Mouse (Mus musculus) brown adipose tissue, adult 24 weeks (tissue): Measurements from ENCODE around the gene Vmn1r126. TPM values are rescaled to one million over a fixed set of nuclear protein-coding genes. Genes with fewer than 3 reads are reported as not detected.
"Not testable (repeated sequence)": the region's sequence is repeated elsewhere in the genome, so short reads cannot be mapped to it uniquely, and the experiment has no call there.

ENCODE experiments used
- H3K27ac ChIP-seq: fragments of 200-500 bp; replicated peaks from 2 replicates; pipeline ENCODE4 v1.5.1; 2012; ENCODE audit warnings: low read depth, mild to moderate bottlenecking, low read length
- H3K4me1 ChIP-seq: fragments of 200-500 bp; 2 replicates; pipeline ENCODE4 v1.6.1; 2012; ENCODE audit warnings: low read length, mixed read lengths; ENCODE audit not compliant: control insufficient read depth, insufficient read depth, insufficient read length
- H3K4me3 ChIP-seq: fragments of 200-500 bp; 2 replicates; pipeline ENCODE4 v1.5.1; 2012; ENCODE audit warnings: low read depth, mild to moderate bottlenecking, low read length, moderate library complexity; ENCODE audit not compliant: insufficient read depth
- polyA plus RNA-seq: library from polyadenylated mRNA; stranded (reverse); fragments of >200 nt; gene quantifications from 2 replicates; pipeline ENCODE4 v1.2.4, GENCODE M21; 2012; ENCODE audit not compliant: missing spikeins, insufficient read depth, insufficient read length

The Vmn1r126 gene
- polyA plus RNA-seq, result not detected in 2 replicates

DNA sequence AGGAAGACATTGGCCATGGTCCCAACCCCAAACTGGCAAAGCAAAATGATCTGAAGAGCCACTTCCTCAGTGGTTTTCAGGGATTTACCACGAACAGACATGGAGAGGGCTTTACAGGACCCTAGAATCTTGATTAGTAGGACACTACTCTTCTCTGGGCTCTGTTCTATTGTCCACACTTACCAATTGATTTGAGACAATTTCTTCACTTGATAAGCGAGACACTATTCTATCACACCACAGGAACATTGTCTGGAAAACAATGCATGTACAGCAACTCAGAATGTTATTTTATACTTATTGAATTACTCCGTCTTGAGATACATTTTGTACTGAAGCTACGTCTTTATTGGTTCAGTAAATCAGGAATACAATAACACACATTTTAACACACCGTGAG is at the start of gene Vmn1r126:
Vmn1r126 (minus strand) TSS at position 101 of the 400 bp plus-strand sequence.
- H3K4me1 ChIP-seq, H3K27ac ChIP-seq, H3K4me3 ChIP-seq: not testable (repeated sequence)

DNA sequence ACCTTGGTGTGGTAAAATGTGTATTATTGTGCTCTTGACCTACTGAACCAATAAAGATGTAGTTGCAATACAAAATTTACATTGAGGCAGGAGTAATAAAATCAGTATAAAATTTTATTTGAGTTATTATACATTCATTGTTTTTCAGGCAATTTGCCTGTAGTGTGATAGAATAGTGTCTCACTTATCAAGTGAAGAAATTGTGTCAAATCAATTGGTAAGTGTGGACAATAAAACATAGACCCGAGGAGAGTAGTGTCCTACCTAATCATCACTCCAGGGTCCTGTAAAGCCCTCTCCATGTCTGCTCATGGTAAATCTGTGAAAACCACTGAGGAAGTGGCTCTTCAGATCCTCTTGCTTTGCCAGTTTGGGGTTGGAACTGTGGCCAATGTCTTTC is 47.8 kb upstream of the Vmn1r126 start, which contains the start of gene Vmn1r128:
Vmn1r128 (plus strand) TSS at position 301 of the 400 bp plus-strand sequence.
- H3K4me1 ChIP-seq, H3K27ac ChIP-seq, H3K4me3 ChIP-seq: not testable (repeated sequence)

DNA sequence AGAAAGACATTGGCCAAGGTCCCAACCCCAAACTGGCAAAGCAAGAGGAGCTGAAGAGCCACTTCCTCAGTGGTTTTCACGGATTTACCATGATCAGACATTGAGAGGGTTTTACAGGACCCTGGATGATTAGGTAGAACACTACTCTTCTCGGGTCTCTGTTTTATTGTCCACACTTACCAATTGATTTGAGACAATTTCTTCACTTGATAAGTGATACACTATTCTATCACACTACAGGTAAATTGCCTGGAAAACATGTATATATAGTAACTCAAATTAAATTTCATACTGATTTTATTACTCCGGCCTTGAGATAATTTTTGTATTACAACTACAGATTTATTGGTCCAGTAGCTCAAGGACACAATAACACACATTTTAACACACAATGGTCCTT is 18.5 kb upstream of the Vmn1r126 start, which contains the start of gene Vmn1r127:
Vmn1r127 (minus strand) TSS at position 101 of the 400 bp plus-strand sequence.
- not testable (repeated sequence) for H3K4me3 ChIP-seq, H3K27ac ChIP-seq, H3K4me1 ChIP-seq

DNA sequence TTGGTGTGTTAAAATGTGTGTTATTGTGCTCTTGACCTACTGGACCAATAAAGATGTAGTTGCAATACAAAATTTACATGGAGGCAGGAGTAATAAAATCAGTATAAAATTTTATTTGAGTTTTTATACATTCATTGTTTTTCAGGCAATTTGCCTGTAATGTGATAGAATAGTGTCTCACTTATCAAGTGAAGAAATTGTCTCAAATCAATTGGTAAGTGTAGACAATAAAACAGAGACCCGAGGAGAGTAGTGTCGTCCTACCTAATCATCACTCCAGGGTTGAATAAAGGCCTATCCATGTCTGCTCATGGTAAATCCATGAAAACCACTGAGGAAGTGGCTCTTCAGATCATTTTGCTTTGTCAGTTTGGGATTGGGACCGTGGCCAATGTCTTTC is 29.4 kb downstream of the Vmn1r126 start, which contains the start of gene Vmn1r125:
Vmn1r125 (plus strand) TSS at position 301 of the 400 bp plus-strand sequence.
- H3K4me3 ChIP-seq, H3K27ac ChIP-seq, H3K4me1 ChIP-seq: not testable (repeated sequence)

- H3K4me1 ChIP-seq, H3K4me3 ChIP-seq, H3K27ac ChIP-seq: not testable (repeated sequence)
Observed at GRCm38 (mm10) chr7:21260517-21260916, 40.8 kb downstream of the Vmn1r126 start, which contains the start of gene Vmn1r124. Vmn1r124 (minus strand) TSS chr7:21260617.

Other genes starting within 250 kb of the Vmn1r126 start
- not detected in 2 replicates for gene Vmn1r120, start 247.7 kb downstream of the Vmn1r126 start, polyA plus RNA-seq
- gene Vmn1r121, start 203.0 kb downstream of the Vmn1r126 start, polyA plus RNA-seq, result not detected in 2 replicates
- gene Vmn1r122, start 167.3 kb downstream of the Vmn1r126 start, polyA plus RNA-seq, result not detected in 2 replicates
- gene Vmn1r123, start 139.3 kb downstream of the Vmn1r126 start, polyA plus RNA-seq, result not detected in 2 replicates
- not detected in 2 replicates for gene Gm5157, start 111.0 kb downstream of the Vmn1r126 start, polyA plus RNA-seq
- gene Vmn1r124, start 40.9 kb downstream of the Vmn1r126 start, polyA plus RNA-seq, result not detected in 2 replicates
- gene Vmn1r125, start 29.3 kb downstream of the Vmn1r126 start, polyA plus RNA-seq, result not detected in 2 replicates
- not detected in 2 replicates for gene Vmn1r127, start 18.4 kb upstream of the Vmn1r126 start, polyA plus RNA-seq
- gene Vmn1r128, start 47.9 kb upstream of the Vmn1r126 start, polyA plus RNA-seq, result not detected in 2 replicates
- gene Vmn1r129, start 59.8 kb upstream of the Vmn1r126 start, polyA plus RNA-seq, result not detected in 2 replicates
- gene Gm6882, start 131.3 kb upstream of the Vmn1r126 start, polyA plus RNA-seq, result not detected in 2 replicates
- not detected in 2 replicates for gene Vmn1r130, start 210.3 kb upstream of the Vmn1r126 start, polyA plus RNA-seq
- gene Vmn1r131, start 244.6 kb upstream of the Vmn1r126 start, polyA plus RNA-seq, result not detected in 2 replicates